Mouse (Mus musculus) kidney, adult 2 months (tissue): Measurements from ENCODE around the gene Stxbp2.

Experiments used
- CTCF ChIP-seq: fragments of 200-500 bp; conservative IDR thresholded peaks from 2 replicates; pipeline ENCODE4 v1.5.1; 2011; ENCODE audit warnings: low read depth, mild to moderate bottlenecking, control low read depth, low read length, moderate library complexity, mixed read lengths; ENCODE audit not compliant: insufficient read depth, insufficient read length
- POLR2A ChIP-seq: fragments of 200-500 bp; IDR thresholded peaks from one replicate; pipeline ENCODE4 v1.6.1; 2011; ENCODE audit warnings: low read depth, low read length, control low read depth

DNA sequence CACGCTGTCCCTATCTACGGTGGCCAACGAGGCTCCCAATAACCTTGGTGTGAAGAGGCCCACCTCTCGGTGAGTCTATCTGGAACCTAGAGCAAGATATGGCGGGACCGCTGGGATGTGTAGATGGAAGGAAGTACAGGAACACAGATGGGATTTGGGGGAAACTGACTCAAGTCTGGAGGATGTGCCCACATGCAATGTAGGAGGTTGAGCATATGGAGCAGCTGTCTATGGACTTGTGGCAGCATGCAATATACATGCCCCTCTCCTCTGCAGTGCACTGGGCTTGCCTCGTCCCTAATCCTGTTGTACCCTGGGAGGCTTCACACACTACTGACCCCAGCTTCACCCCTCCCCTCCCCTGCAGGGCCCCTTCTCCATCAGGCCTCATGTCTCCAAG is 22.9 kb upstream of the Stxbp2 start:
- no peak for TF ChIP-seq POLR2A
- no peak for TF ChIP-seq CTCF
